Mouse (Mus musculus) G1E (cell line): ENCODE data around the gene Cyth1.

ENCODE experiments used
- CTCF ChIP-seq: IDR thresholded peaks from 2 replicates; pipeline ENCODE4 v1.5.1; 2012; ENCODE audit warnings: low read depth, low read length, inconsistent platforms, mixed read lengths
- GATA1 ChIP-seq: IDR thresholded peaks from 2 replicates; pipeline ENCODE4 v1.6.1; 2012; ENCODE audit warnings: borderline replicate concordance, low read length, inconsistent platforms, mixed read lengths
- TAL1 ChIP-seq: conservative IDR thresholded peaks from 2 replicates; pipeline ENCODE4 v1.6.1; 2012; ENCODE audit warnings: low read depth, low read length, inconsistent platforms, mixed read lengths

DNA sequence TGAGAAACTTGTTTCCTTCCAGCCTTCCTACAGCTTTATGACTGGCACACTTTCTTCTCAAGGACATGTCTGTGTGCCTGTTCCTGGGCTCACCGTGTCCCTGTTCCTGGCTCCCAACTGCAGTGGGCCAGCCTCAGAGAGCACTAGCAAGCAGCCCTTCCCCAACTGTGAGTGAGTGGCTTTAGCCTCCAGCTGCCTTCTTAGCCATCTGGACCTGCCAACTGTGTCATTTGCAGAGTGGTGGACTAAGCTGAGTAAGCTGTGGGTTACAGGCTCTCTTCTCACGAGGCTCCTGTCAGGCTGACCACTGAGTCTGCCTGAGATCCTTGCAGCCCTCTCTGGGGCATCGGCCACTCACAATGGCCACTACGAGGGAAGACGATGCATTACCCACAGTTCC is 75.6 kb downstream of the Cyth1 start:
- TF ChIP-seq GATA1 (no peak), CTCF (no peak), TAL1 (no peak)
